Mouse (Mus musculus): ENCODE measurements around the gene Cacna1e.

DNA sequence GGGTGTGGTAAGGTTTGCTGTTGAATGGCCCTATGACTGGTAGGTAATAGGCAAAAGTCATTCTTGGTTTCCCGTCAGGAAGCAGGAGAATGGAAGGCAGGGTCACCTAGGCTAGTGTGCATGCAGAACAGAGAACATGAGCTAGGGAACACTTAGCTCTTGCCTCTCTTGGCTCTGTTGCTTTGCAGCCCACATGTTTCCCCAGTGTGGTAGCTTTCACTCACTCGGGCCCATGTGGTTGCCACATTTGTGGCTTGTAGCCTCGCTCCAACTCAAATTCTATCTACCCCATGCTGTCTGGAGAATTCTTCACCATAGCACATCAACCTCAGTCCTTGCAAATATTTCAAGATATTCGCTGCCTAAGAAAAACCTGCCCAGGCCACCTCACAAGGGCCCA, 354.6 kb downstream of the Cacna1e start:
- no peak for TF ChIP-seq EP300 (optimal IDR thresholded peaks at IDR 0.05)
- no peak for TF ChIP-seq CTCF (IDR thresholded peaks at IDR 0.05; ENCODE audit: low read depth)
